Mouse (Mus musculus) adrenal gland, adult (tissue): ENCODE data around the gene Ranbp10.

Experiments used
- DNase-seq, 2 experiments: peaks; one replicate each; pipeline ENCODE4 v3.0.0; 2022 to 2023; ENCODE audit warnings: low spot score in 1 of 2; ENCODE audit not compliant: inconsistent age in 2 of 2

Ranbp10 gene

GRCm38 (mm10) chr8:105793331-105793730, 33.8 kb downstream of the Ranbp10 start:
- DNase-seq = no peak

GRCm38 (mm10) chr8:105789626-105790025, 37.5 kb downstream of the Ranbp10 start:
- no peak for DNase-seq

- no peak for DNase-seq
Measured at GRCm38 (mm10) chr8:105788927-105789326, 38.2 kb downstream of the Ranbp10 start.

- DNase-seq = peak; percentile 38 to 84
Measured at GRCm38 (mm10) chr8:105788241-105788640, 38.9 kb downstream of the Ranbp10 start.

- DNase-seq = no peak
Measured at GRCm38 (mm10) chr8:105780298-105780697, 46.9 kb downstream of the Ranbp10 start.

GRCm38 (mm10) chr8:105777833-105778232, 49.3 kb downstream of the Ranbp10 start:
- no peak for DNase-seq

GRCm38 (mm10) chr8:105774498-105774897, 52.7 kb downstream of the Ranbp10 start:
- no peak for DNase-seq

GRCm38 (mm10) chr8:105773441-105773861, 53.7 kb downstream of the Ranbp10 start:
- DNase-seq = peak; percentile 63 to 66

GRCm38 (mm10) chr8:105771398-105772175, 55.6 kb downstream of the Ranbp10 start:
- DNase-seq = peak in 1 of 2 experiments; percentile 44

- peak in 1 of 2 experiments; percentile 47 for DNase-seq
Measured at GRCm38 (mm10) chr8:105770609-105771008, 56.5 kb downstream of the Ranbp10 start.

GRCm38 (mm10) chr8:105768485-105769257, 58.5 kb downstream of the Ranbp10 start:
- DNase-seq = peak in 1 of 2 experiments; percentile 42

GRCm38 (mm10) chr8:105758277-105759108, 68.7 kb downstream of the Ranbp10 start, which contains the start of gene Gfod2:
Gene Gfod2 (minus strand): TSS chr8:105758664.
- peak; percentile 98 to 100 for DNase-seq

- no peak for DNase-seq
Measured at GRCm38 (mm10) chr8:105757796-105758276, 69.3 kb downstream of the Ranbp10 start.

- DNase-seq = no peak
Measured at GRCm38 (mm10) chr8:105754688-105755087, 72.5 kb downstream of the Ranbp10 start.

- no peak for DNase-seq
Measured at GRCm38 (mm10) chr8:105753916-105754315, 73.2 kb downstream of the Ranbp10 start.

- peak; percentile 88 to 93 for DNase-seq
Measured at GRCm38 (mm10) chr8:105750606-105751005, 76.5 kb downstream of the Ranbp10 start.

GRCm38 (mm10) chr8:105743301-105743700, 83.8 kb downstream of the Ranbp10 start:
- peak in 1 of 2 experiments; percentile 34 for DNase-seq

- no peak for DNase-seq
Measured at GRCm38 (mm10) chr8:105739216-105739615, 87.9 kb downstream of the Ranbp10 start.

GRCm38 (mm10) chr8:105732186-105732585, 95.0 kb downstream of the Ranbp10 start:
- DNase-seq = no peak

- peak; percentile 52 to 63 for DNase-seq
Measured at GRCm38 (mm10) chr8:105727397-105728124, 99.6 kb downstream of the Ranbp10 start.
